Comparison of ENCODE assay signal across 31 mouse cellular contexts in the genomic region with DNA sequence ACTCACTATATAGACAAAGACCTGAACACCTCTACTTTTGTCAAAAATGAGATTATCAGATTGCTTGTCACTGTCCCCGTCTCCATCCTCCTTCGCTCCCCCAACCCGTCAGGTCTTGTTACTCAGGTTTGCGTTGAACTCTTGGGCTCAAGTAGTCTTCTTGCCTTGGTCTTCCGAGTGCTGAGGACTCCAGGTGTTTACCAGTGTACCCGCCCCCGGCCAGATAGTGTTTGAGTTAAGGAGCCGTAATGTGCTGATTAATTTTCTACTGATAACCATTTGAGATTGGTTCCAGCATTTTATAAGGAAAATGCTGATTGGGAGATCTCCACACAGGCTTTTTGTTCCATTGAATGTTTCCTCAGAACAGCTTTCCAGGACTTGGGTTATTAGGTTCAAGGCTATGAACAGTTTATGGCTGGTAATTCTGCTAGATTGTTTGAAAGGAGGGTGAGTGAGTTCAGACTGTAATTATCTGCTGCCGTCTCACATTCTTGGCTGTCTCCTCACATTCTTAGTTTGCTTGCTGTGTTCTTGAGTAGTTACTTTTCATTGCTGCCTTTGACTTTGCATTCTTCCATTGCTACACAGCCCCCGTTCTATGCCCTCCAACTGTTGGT. TPM values are rescaled to one million over a fixed set of nuclear protein-coding genes. Genes with fewer than 3 reads are reported as not detected.
A peak's percentile ranks its signal among the peaks of the same experiment; 100 is the strongest.
DNase-seq lines count a peak whose midpoint lies in the region; ATAC-seq and TF ChIP-seq lines count a peak whose summit lies in the region.
"Had no signal": no experiment of that assay in that cellular context is flagged by ENCODE, and none has a peak within 500 bp of the region (broad histone marks: within the 10 kb centered on the region; RNA-seq: fewer than 3 reads in every experiment).

No protein-coding gene starts in this region.

- no peaks in the 10 kb centered on the region for H3K9me3 ChIP-seq in intestine, embryonic 16.5 days (ENCODE audit: control insufficient read depth, low read length)
- H3K9me3 ChIP-seq: embryonic facial prominence, embryonic 13.5 days; embryonic facial prominence, embryonic 15.5 days; forebrain, embryonic 10.5 days; forebrain, embryonic 12.5 days had no signal

- no peaks in the 10 kb centered on the region for H3K27me3 ChIP-seq in kidney, adult 2 months (replicated peaks; ENCODE audit: control insufficient read depth, insufficient read depth, low read length)
- no peaks in the 10 kb centered on the region for H3K27me3 ChIP-seq in intestine, embryonic 16.5 days (replicated peaks; ENCODE audit: control insufficient read depth, insufficient read depth, low read length)
- H3K27me3 ChIP-seq: embryonic facial prominence, embryonic 15.5 days; Patski had no signal

- no peak overlapping the region for H3K4me2 ChIP-seq in intestine, embryonic 16.5 days (ENCODE audit: low read depth, low read length)
- H3K4me2 ChIP-seq: embryonic facial prominence, embryonic 13.5 days; embryonic facial prominence, embryonic 15.5 days; forebrain, embryonic 12.5 days had no signal

- peak; percentile 1 for DNase-seq in kidney, adult 2 months
- no peak for DNase-seq in kidney, postnatal 14 days
- peak; percentile 1 for DNase-seq in Muller cell, postnatal 12 days (ENCODE audit: inconsistent ontology term)
- peak; percentile 21 for DNase-seq in adipocyte (ENCODE audit: low spot score)
- DNase-seq in urinary bladder, postnatal 10 days (ENCODE audit: low spot score) = no peak
- DNase-seq in left cerebral cortex, adult 18-20 months (ENCODE audit: low spot score in 2 of 2) = no peak
- no peak for DNase-seq in thymus, postnatal 14 days
- DNase-seq: adrenal gland, adult 2 months; adrenal gland, postnatal 10 days; adrenal gland, postnatal 25 days; cerebellum, adult 11 months; cerebellum, adult 18-20 months; cerebellum, adult 8-10 months; cerebellum, adult 9-11 months; cerebellum, postnatal 14 days; cerebellum, postnatal 36 days; embryo, embryonic 11 days had no signal

- no peak overlapping the region for H3K9ac ChIP-seq in intestine, embryonic 16.5 days (ENCODE audit: low read depth, low read length)
- H3K9ac ChIP-seq: embryonic facial prominence, embryonic 13.5 days; embryonic facial prominence, embryonic 15.5 days; forebrain, embryonic 12.5 days had no signal

- ATAC-seq in intestine, embryonic 16.5 days = peak; percentile 71
- ATAC-seq: activated CD4-positive, CD25-positive, alpha-beta regulatory T cell, adult 4 months; forebrain, embryonic 14.5 days; forebrain, embryonic 16.5 days; Patski had no signal

- TF ChIP-seq CTCF in kidney, adult 2 months (conservative IDR thresholded peaks at IDR 0.05; ENCODE audit: insufficient read depth, insufficient read length, low read depth, low read length) = no peak

- no peaks in the 10 kb centered on the region for H3K4me1 ChIP-seq in kidney, adult 2 months (ENCODE audit: control insufficient read depth, insufficient read depth, low read length)
- H3K4me1 ChIP-seq in intestine, embryonic 16.5 days (ENCODE audit: control insufficient read depth, insufficient read depth, low read length) = no peaks in the 10 kb centered on the region
- H3K4me1 ChIP-seq: embryonic facial prominence, embryonic 13.5 days; embryonic facial prominence, embryonic 15.5 days; forebrain, embryonic 10.5 days; forebrain, embryonic 12.5 days had no signal

- H3K36me3 ChIP-seq in kidney, adult 2 months (ENCODE audit: control insufficient read depth, insufficient read depth, low read length) = no peaks in the 10 kb centered on the region
- H3K36me3 ChIP-seq in intestine, embryonic 16.5 days (ENCODE audit: control insufficient read depth, insufficient read depth, low read length) = no peaks in the 10 kb centered on the region
- H3K36me3 ChIP-seq: embryonic facial prominence, embryonic 13.5 days; embryonic facial prominence, embryonic 15.5 days had no signal

- H3K27ac ChIP-seq in kidney, adult 2 months (ENCODE audit: insufficient read depth, low read depth, low read length) = peak overlapping the region; percentile 66; the same call in 1 of the 2 replicates
- H3K27ac ChIP-seq in intestine, embryonic 16.5 days (ENCODE audit: low read length) = no peak overlapping the region
- H3K27ac ChIP-seq: embryonic facial prominence, embryonic 13.5 days; embryonic facial prominence, embryonic 15.5 days; forebrain, embryonic 10.5 days; forebrain, embryonic 12.5 days had no signal

- no peak overlapping the region for H3K4me3 ChIP-seq in kidney, adult 2 months (ENCODE audit: insufficient read depth, low read depth, low read length)
- H3K4me3 ChIP-seq in intestine, embryonic 16.5 days (ENCODE audit: low read length) = no peak overlapping the region
- H3K4me3 ChIP-seq: embryonic facial prominence, embryonic 13.5 days; embryonic facial prominence, embryonic 15.5 days; erythroblast, embryonic 14.5 days; forebrain, embryonic 10.5 days; forebrain, embryonic 12.5 days had no signal

- WGBS in kidney, adult 2 months = 87% methylated on average over 10 of the region's 10 CpGs
- WGBS in intestine, embryonic 16.5 days = 78% methylated on average over 10 of the region's 10 CpGs

- no peak for TF ChIP-seq POLR2A in kidney, adult 2 months (IDR thresholded peaks at IDR 0.05; ENCODE audit: low read depth, low read length)

RNA-seq across cellular contexts. Expression of a gene that starts 22.6 kb away (rescaled TPM):
- polyA plus RNA-seq in kidney, adult 2 months (2012; rRNA removed) = 399 and 544 TPM in 2 replicates
- 305 and 338 TPM in 2 replicates for polyA plus RNA-seq in intestine, embryonic 16.5 days (2015; fragmentation: Nextera tagmentation; extraction: Ambion mirVana)
- total RNA-seq in left cerebral cortex, adult 18-20 months (2021) = not detected
- total RNA-seq: adrenal gland, adult 2 months; adrenal gland, postnatal 25 days; common myeloid progenitor, adult 5-6 weeks; MEL had no signal
- polyA plus RNA-seq: adrenal gland, adult 2 months; C2C12; embryonic facial prominence, embryonic 11.5 days; erythroblast, embryonic 14.5 days; forebrain, embryonic 10.5 days; forebrain, embryonic 12.5 days; forebrain, embryonic 14.5 days; forebrain, embryonic 16.5 days had no signal

Comparison
In these comparisons a context has a peak if more than half of its experiments do, and no peak if none do; other contexts are left out.
1. DNase-seq: peak in kidney, adult 2 months (single experiment), Muller cell, postnatal 12 days (single experiment) and adipocyte (single experiment); none in kidney, postnatal 14 days (single experiment), urinary bladder, postnatal 10 days (single experiment), left cerebral cortex, adult 18-20 months (0 of 2) and thymus, postnatal 14 days (single experiment).